Mouse (Mus musculus) gastrocnemius, adult 18-20 months (tissue): ENCODE data around the gene Dlg5. TPM values are rescaled to one million over a fixed set of nuclear protein-coding genes. Genes with fewer than 3 reads are reported as not detected.

Experiments used
- DNase-seq: peaks from one replicate; pipeline ENCODE4 v3.0.0; 2021; ENCODE audit warnings: low spot score
- total RNA-seq, 2 experiments: library from RNA; stranded (reverse); gene quantifications; 2 replicates each; pipeline ENCODE4 v1.2.3; 2021

Gene Dlg5
- total RNA-seq, 2 experiments from 2014 or later: 5.5 to 6.7 TPM

GRCm38 (mm10) chr14:24234411-24234810, 11.3 kb downstream of the Dlg5 start:
- DNase-seq: no peak

- DNase-seq: peak; percentile 66
Observed at GRCm38 (mm10) chr14:24232641-24233633, 12.8 kb downstream of the Dlg5 start.

- DNase-seq: no peak
Observed at GRCm38 (mm10) chr14:24228549-24228948, 17.2 kb downstream of the Dlg5 start.

- DNase-seq: no peak
Observed at GRCm38 (mm10) chr14:24227015-24227414, 18.7 kb downstream of the Dlg5 start.

- DNase-seq: peak; percentile 69
Observed at GRCm38 (mm10) chr14:24226344-24226743, 19.4 kb downstream of the Dlg5 start.

- no peak for DNase-seq
Observed at GRCm38 (mm10) chr14:24222759-24223158, 23.0 kb downstream of the Dlg5 start.

GRCm38 (mm10) chr14:24222273-24222672, 23.4 kb downstream of the Dlg5 start:
- no peak for DNase-seq

- DNase-seq: no peak
Observed at GRCm38 (mm10) chr14:24217362-24217722, 28.4 kb downstream of the Dlg5 start.

GRCm38 (mm10) chr14:24216678-24217361, 28.9 kb downstream of the Dlg5 start:
- no peak for DNase-seq

- no peak for DNase-seq
Observed at GRCm38 (mm10) chr14:24216064-24216463, 29.7 kb downstream of the Dlg5 start.

GRCm38 (mm10) chr14:24214436-24214835, 31.3 kb downstream of the Dlg5 start:
- no peak for DNase-seq

- DNase-seq: no peak
Observed at GRCm38 (mm10) chr14:24213336-24213735, 32.4 kb downstream of the Dlg5 start.

- DNase-seq: no peak
Observed at GRCm38 (mm10) chr14:24212861-24213260, 32.9 kb downstream of the Dlg5 start.

- no peak for DNase-seq
Observed at GRCm38 (mm10) chr14:24207360-24207752, 38.4 kb downstream of the Dlg5 start.

GRCm38 (mm10) chr14:24206736-24207359, 38.9 kb downstream of the Dlg5 start:
- DNase-seq: no peak

- DNase-seq: no peak
Observed at GRCm38 (mm10) chr14:24206314-24206713, 39.4 kb downstream of the Dlg5 start.

GRCm38 (mm10) chr14:24205281-24205871, 40.3 kb downstream of the Dlg5 start:
- no peak for DNase-seq

- no peak for DNase-seq
Observed at GRCm38 (mm10) chr14:24203210-24203609, 42.5 kb downstream of the Dlg5 start.

- no peak for DNase-seq
Observed at GRCm38 (mm10) chr14:24200771-24201170, 44.9 kb downstream of the Dlg5 start.

- DNase-seq: no peak
Observed at GRCm38 (mm10) chr14:24199732-24200131, 46.0 kb downstream of the Dlg5 start.

GRCm38 (mm10) chr14:24197865-24198264, 47.9 kb downstream of the Dlg5 start:
- DNase-seq: no peak

GRCm38 (mm10) chr14:24196947-24197346, 48.8 kb downstream of the Dlg5 start:
- DNase-seq: peak; percentile 54
